Mouse (Mus musculus): ENCODE data around the gene Emilin2.
"Not testable (repeated sequence)": the region's sequence is repeated elsewhere in the genome, so short reads cannot be mapped to it uniquely, and the experiment has no call there.

Emilin2 gene

DNA sequence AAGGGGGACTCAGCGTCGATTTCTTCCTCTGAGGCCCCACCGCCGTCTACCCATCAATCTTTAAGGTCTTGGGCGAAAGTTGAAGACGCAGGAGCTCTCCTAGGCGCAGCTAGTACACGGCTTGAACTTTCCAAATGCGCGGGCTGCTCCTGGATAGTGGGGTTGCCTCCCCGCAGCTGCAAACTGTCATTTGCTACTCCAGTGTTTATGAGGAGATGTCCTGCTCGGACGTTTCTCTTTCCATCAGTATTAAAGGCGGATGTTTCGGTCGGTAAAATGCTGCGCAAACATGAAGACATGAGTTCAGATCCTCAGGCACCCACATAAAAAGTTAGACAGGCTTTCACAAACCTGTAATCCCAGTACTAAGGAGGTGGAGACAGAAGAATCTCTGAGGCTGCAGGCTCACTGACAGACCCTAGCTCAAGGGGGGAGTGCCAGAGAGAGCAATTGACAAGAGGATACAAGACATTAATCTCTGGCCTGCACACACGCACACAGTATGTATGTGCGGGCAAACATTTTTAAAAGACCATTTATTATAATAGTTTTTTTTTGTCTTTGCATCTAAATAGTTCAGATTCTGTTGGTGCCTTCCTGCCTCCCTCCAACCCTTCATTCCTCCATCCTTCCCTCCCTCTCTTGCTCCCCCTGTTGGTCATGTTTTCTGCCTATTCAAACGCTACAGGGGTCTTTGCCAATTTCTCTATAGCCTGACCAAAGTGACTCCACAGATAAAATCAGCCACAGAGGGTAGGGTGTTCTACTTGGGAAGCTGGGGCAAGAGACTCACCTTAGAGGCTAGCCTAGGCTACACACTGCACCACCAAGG is at the start of gene Emilin2:
TSS of gene Emilin2 (minus strand) at position 639 of the 832 bp plus-strand sequence.
- DNase-seq (ENCODE audit: low spot score in 2 of 2): peak; percentile 70 to 83

GRCm38 (mm10) chr17:71355526-71355925 is 43.7 kb upstream of the Emilin2 start:
- no peak for DNase-seq (ENCODE audit: low spot score in 2 of 2)

- DNase-seq (ENCODE audit: low spot score in 2 of 2): no peak
These were observed 42.4 kb upstream of the Emilin2 start for GRCm38 (mm10) chr17:71354205-71354604.

GRCm38 (mm10) chr17:71348188-71348587 is 36.4 kb upstream of the Emilin2 start:
- DNase-seq (ENCODE audit: low spot score in 2 of 2): no peak

- DNase-seq (ENCODE audit: low spot score in 2 of 2): no peak
These were observed 30.2 kb upstream of the Emilin2 start for GRCm38 (mm10) chr17:71342006-71342405.

- no peak for DNase-seq (ENCODE audit: low spot score in 2 of 2)
These were observed 26.8 kb upstream of the Emilin2 start for GRCm38 (mm10) chr17:71338627-71339026.

GRCm38 (mm10) chr17:71337546-71337945 is 25.8 kb upstream of the Emilin2 start:
- DNase-seq (ENCODE audit: low spot score in 2 of 2): no peak

DNA sequence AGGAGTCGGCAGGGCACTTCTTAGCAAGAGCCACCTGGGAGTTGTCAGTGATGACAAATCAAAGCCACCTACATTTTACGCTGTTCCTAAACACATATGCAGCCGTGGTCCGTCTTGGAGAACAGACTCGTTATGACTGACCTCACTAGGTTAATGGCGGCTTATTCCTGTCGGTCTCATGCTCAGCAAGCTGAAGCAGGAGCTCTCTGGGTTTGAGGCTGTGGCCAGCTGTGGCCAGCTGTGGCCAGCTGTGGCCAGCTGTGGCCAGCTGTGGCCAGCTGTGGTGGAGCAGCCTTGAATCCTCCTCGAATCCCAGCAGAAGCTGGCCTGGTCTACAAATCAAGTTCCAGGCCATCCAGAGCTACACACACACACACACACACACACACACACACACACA is 24.6 kb upstream of the Emilin2 start:
- DNase-seq (ENCODE audit: low spot score in 2 of 2): no peak

GRCm38 (mm10) chr17:71332298-71332697 is 20.5 kb upstream of the Emilin2 start:
- DNase-seq (ENCODE audit: low spot score in 2 of 2): no peak

DNA sequence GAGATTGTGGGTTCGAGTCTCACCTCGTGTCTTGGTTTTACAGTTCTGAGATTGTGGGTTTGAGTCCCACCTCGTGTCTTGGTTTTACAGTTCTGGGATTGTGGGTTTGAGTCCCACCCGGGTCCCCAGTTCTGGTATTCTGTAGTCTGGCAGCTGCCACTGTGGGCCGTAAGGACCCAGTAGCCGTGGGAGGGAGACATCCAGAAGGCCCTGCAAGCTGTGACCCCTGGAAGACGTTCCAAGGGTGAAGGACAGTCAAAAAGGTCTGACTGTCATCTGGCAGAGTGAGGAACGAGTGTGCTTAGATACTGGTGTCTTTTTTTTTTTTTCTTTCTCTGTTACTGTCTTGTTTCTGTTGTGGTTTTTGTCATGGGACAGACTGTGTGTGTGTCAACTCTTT is 9.0 kb upstream of the Emilin2 start:
- DNase-seq (ENCODE audit: low spot score in 2 of 2): not testable (repeated sequence)

DNA sequence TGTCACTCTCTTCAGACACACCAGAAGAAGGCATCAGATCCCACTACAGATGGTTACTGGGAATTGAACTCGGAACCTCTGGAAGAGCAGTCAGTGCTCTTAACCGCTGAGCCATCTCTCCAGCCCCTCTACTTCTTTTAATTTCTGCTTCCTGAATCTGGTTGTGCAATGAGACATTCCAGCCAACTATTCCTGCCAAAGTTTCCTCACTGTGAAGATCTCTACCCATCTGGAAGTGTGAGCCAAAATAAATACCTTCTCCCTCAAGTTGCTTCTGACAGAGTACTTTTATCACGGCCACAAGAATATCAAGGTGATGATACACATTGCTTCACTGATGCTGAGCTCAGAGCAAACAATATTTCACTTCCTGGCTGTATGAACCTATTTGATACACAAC is 7.6 kb upstream of the Emilin2 start:
- DNase-seq (ENCODE audit: low spot score in 2 of 2): no peak

DNA sequence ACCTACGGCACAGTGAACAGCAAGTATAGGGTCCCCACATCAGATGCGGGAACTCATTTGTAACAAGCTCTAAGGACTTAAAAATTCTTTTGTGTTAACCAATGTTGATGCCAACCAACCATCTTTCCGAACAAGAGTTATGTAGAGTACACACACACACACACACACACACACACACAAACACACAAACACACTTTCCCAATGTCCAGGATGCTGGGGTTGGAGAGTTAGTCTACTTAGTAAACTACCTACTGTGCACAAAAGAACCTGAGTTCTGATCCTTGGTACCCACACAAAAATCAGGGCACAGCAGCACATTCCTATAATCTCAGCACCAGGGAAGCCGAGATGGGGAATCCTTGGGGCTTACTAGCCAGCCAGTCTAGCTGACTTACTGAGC is 5.8 kb upstream of the Emilin2 start:
- DNase-seq (ENCODE audit: low spot score in 2 of 2): no peak

DNA sequence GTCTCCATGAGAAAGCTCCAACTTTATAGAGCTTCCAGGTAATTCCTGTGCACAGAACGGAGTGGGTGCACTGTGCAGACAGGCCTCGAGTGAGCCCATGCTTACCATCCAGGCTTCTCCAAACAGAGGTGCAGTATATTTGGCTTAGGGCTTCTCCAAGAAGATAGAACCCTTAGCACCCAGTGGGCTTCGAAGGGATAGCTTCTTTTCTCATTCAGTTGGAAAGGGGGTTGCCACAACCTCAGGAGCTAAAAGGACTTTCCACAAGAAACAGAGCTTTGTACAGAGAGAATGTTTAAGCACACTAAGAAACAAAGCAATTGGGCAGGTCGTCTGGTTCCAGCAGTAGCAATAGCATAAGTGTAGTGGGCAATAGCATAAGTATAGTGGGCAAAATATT is 2.5 kb upstream of the Emilin2 start:
- no peak for DNase-seq (ENCODE audit: low spot score in 2 of 2)

DNA sequence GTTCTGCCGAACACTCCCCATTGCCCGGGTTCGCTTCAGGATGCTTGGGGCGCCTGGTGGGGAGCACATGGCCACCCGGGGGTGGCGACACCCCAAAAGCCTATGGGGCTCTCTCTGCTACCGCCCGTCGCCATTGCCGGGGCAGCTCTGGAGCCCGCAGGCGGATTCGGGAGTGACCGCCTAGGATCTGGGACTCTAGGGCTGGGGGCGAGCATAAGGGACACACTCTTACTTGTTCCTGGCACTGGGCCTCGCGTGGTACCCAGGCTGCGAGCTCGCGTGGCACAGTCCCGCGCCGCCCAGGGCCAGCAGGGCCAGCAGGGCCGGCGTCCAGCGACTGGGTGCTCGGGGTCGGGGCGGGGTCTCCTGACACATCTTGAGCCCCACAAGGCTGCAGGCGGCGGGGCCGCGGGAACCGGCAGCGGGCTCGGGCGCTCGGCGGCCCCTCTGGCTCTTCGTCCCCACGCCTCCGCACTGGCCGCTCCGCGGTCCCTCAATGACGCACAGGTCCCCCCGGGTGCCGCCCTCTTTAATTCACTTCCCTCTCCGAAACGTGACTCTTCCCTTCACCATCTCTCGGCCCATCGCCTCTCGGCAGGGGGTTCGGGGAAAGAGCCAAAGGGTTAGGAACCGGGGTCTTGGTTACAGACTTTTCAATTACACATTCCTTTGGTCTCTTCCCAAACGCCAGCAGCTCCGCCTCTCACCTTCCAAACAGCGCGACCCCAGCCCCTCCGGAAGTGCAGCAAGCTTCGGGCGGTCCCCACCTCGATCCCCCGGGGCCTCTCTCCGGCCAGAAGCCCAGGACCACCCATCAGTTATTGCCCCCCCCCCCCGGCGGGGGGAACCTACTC is 1.1 kb downstream of the Emilin2 start:
- peak; percentile 60 to 82 for DNase-seq (ENCODE audit: low spot score in 2 of 2)

- no peak for DNase-seq (ENCODE audit: low spot score in 2 of 2)
These were observed 1.9 kb downstream of the Emilin2 start for GRCm38 (mm10) chr17:71309711-71310485.

DNA sequence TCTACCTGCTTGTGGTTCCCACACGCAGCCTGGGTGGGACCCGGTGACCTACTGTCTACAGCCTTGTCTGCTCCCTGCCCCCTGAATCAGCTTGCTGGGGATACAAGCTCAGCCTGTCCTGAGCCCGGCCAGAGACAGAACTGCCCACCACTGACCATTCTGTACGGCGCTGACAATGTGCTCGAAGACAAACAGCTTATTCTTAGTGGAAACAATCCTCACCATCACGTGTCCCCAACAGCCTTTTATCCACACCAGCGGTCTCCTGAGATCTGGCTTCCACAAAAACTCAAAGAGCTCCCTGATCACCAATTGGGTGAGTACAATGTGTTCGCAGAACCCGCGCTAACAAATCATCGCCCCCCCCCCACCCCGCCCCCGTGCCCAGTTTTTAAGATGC is 2.6 kb downstream of the Emilin2 start:
- DNase-seq (ENCODE audit: low spot score in 2 of 2): peak in 1 of 2 experiments; percentile 58

DNA sequence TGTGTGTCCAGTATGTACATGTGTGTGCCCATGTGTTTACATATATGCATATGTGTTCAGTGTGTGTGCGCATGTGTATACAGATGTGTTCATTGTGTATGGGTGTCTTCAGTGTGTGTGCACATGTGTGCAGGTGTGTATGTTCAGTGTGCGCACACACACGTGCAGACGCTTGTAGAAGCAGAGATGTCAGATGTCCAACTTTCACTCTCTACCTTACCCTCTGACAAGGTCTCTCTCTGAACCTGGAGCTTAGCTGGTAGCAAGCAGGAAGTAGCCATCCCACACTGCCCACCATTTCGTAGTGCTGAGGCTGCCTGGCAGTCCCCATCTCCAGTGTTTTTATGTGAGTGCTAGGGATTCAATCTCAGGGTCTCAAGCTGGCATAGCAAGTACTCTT is 3.5 kb downstream of the Emilin2 start:
- no peak for DNase-seq (ENCODE audit: low spot score in 2 of 2)

DNA sequence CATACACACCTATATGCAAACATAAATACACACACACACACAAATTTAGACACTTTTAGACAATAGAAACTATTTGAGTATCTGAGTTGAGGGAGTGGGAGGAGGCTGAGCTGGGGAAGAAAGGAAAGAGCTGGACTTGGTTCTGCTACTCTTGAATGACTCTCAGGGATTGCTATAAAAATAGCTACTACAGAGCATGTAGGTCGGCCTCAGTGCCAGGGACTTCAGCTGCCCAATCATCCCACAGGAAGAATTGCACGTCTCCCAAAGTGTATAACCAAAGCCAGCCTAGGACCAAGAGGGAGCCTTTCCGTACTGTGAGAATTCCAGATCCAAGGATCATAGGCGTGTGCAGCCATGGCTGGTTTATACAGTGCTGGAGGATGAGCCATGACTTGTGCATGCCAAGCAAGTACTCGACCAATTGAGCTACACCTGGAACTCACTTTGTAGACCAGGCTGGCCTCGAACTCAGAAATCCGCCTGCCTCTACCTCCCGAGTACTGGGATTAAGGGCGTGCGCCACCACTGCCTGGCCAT is 4.5 kb downstream of the Emilin2 start:
- peak in 1 of 2 experiments; percentile 56 for DNase-seq (ENCODE audit: low spot score in 2 of 2)

DNA sequence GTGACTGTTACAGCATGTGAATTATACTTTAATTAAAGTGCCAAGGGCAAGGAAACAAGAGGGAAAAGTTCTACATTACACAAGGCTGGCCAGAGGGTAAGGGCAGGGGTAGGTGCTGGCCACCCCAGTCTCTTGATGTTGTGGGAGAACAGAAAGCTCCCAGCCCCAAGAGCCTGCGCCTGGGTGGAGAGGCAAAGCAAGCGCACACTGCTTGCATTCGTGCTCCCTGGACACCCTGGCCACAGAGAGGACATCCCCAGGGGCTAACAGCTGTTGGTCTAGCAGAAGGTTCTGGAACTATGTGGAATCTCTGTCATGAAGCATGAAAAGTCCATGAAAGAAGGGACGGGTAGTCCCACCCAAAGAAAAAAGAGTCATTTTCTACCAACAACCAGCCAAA is 5.1 kb downstream of the Emilin2 start:
- peak in 1 of 2 experiments; percentile 56 for DNase-seq (ENCODE audit: low spot score in 2 of 2)

GRCm38 (mm10) chr17:71306091-71306490 is 5.7 kb downstream of the Emilin2 start:
- DNase-seq (ENCODE audit: low spot score in 2 of 2): no peak

GRCm38 (mm10) chr17:71303444-71303843 is 8.3 kb downstream of the Emilin2 start:
- DNase-seq (ENCODE audit: low spot score in 2 of 2): no peak

- no peak for DNase-seq (ENCODE audit: low spot score in 2 of 2)
These were observed 10.4 kb downstream of the Emilin2 start for GRCm38 (mm10) chr17:71301413-71301812.

All from spleen, postnatal 4 days (tissue).